Mouse (Mus musculus): ENCODE data around the gene Tmem87a. TPM values are rescaled to one million over a fixed set of nuclear protein-coding genes. Genes with fewer than 3 reads are reported as not detected.

Gene Tmem87a
- total and polyA plus RNA-seq, 3 experiments: 23.9 to 28.0 TPM; not detected in 1

DNA sequence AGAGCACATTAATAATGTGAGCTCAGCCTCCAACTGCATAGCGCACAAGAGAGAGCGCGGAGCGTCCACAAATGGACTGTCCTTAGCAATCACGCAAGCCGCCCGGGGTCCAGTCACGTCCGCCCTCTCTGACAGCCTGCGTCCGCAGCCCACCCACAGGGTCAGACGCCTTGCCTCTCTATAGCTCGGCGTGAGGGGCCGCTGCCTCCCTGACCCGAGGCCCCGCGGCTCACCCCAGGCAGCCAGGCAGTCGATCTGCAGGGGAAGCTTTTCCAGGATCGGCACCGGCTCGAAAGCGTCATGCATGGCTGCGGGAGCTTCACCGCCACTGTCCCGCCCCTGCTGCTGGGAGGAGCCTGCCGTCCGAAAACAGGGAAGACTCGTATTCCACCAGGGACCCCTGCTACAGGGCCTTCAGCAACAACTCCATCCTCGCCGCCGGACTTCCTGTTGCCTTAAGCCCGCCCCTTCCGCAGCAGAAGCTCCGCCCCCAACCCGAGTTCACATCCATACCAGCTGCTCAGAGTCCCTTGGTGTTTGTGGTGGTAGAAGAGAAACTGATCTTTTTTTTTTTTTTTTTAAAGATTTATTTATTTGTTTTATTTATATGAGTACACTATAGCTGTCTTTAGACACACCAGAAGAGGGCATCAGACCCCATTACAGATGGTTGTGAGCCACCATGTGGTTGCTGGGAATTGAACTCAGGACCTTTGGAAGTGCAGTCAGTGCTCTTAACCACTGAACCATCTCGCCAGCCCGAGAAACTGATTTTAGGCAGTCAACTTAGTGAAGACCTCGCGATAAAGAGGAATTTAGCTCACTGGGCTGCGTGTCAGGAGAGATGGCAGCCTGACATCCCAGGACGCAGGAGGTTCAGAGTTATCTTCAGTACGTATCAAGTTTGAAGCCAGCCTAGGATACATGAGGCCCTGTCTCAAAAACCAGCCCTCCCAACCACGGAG is 50.9 kb downstream of the Tmem87a start, which contains the start of gene Vps39:
Gene Vps39 (minus strand): TSS at position 456 of the 965 bp plus-strand sequence.
- TF ChIP-seq ETS1 (IDR thresholded peaks at IDR 0.05; ENCODE audit: low read depth, low read length) (no peak), HCFC1 (IDR thresholded peaks at IDR 0.05; ENCODE audit: low read depth, low read length) (peak; percentile 78), E2F4 (IDR thresholded peaks at IDR 0.05; ENCODE audit: borderline replicate concordance, low read depth, low read length) (no peak), TCF12 (IDR thresholded peaks at IDR 0.05; ENCODE audit: low read depth, low read length) (no peak), SIN3A (IDR thresholded peaks at IDR 0.05; ENCODE audit: low read length) (peak; percentile 73), JUND (IDR thresholded peaks at IDR 0.05; ENCODE audit: low read depth, low read length) (no peak), NELFE (IDR thresholded peaks at IDR 0.05; ENCODE audit: low read depth, low read length) (peak; percentile 73), TBP (IDR thresholded peaks at IDR 0.05; ENCODE audit: low read depth, low read length) (peak; percentile 78), USF1 (IDR thresholded peaks at IDR 0.05; ENCODE audit: low read depth, low read length) (no peak), ZNF384 (IDR thresholded peaks at IDR 0.05; ENCODE audit: low read depth, low read length) (peak; percentile 47; the same call in 1 of the 2 replicates), GATA1 (IDR thresholded peaks at IDR 0.05; ENCODE audit: low read depth, low read length) (no peak), CHD1 (IDR thresholded peaks at IDR 0.05; ENCODE audit: low read depth, low read length) (no peak), USF2 (IDR thresholded peaks at IDR 0.05; ENCODE audit: borderline replicate concordance in 1 of 2, insufficient read depth in 1 of 2, low read depth in 1 of 2, low read length in 2 of 2) (no peak), MYC (IDR thresholded peaks at IDR 0.05; ENCODE audit: low read depth, low read length) (peak; percentile 55; the same call in 1 of the 2 replicates), GABPA (IDR thresholded peaks at IDR 0.05; ENCODE audit: low read depth, low read length) (no peak), ZC3H11A (IDR thresholded peaks at IDR 0.05; ENCODE audit: low read depth, low read length) (no peak), RCOR1 (IDR thresholded peaks at IDR 0.05; ENCODE audit: low read depth, low read length) (0 out of 2 replicates have a peak, but pooled peaks have one; percentile 7), KAT2A (conservative IDR thresholded peaks at IDR 0.05; ENCODE audit: low read depth, low read length) (no peak), ELF1 (IDR thresholded peaks at IDR 0.05; ENCODE audit: low read depth, low read length) (peak; percentile 89), TAL1 (IDR thresholded peaks at IDR 0.05; ENCODE audit: low read length) (no peak), ZKSCAN1 (IDR thresholded peaks at IDR 0.05; ENCODE audit: low read depth, low read length) (no peak), CHD2 (IDR thresholded peaks at IDR 0.05; ENCODE audit: low read length) (no peak), RAD21 (IDR thresholded peaks at IDR 0.05; ENCODE audit: low read depth, low read length) (no peak), POLR2A (IDR thresholded peaks at IDR 0.05; ENCODE audit: control insufficient read depth in 1 of 2, insufficient read depth in 1 of 2, low read depth in 1 of 2, low read length in 2 of 2, poor library complexity in 1 of 2) (peak; percentile 60 to 88; a peak in 3 of 4 replicates), MEF2A (IDR thresholded peaks at IDR 0.05; ENCODE audit: extremely low read depth, insufficient replicate concordance, low read depth, low read length, poor library complexity, severe bottlenecking) (no peak), NRF1 (IDR thresholded peaks at IDR 0.05; ENCODE audit: insufficient read depth, low read depth, low read length, poor library complexity, severe bottlenecking) (no peak), EP300 (IDR thresholded peaks at IDR 0.05; ENCODE audit: low read depth in 1 of 2, low read length in 2 of 2) (no peak), POLR2AphosphoS2 (IDR thresholded peaks at IDR 0.05; ENCODE audit: low read length) (peak; percentile 35; the same call in 1 of the 2 replicates)
- Histone ChIP-seq H3K4me1 (ENCODE audit: control insufficient read depth in 1 of 2, insufficient read depth in 2 of 2, low read length in 2 of 2) (peaks cover 9 to 19% of the 10 kb centered on the region in 2 experiments), H3K4me3 (ENCODE audit: control insufficient read depth in 1 of 2, insufficient read depth in 1 of 2, low read depth in 2 of 2, low read length in 2 of 2) (peak within 1 kb of the TSS; percentile 76 to 91), H3K36me3 (ENCODE audit: control insufficient read depth in 1 of 2, insufficient read depth in 2 of 2, low read length in 2 of 2) (peaks cover 2 to 25% of the 10 kb centered on the region in 2 experiments; a peak in 3 of 4 replicates), H3K27me3 (ENCODE audit: control insufficient read depth in 1 of 2, insufficient read depth in 2 of 2, low read length in 2 of 2) (no peaks in the 10 kb centered on the region), H3K27ac (ENCODE audit: control insufficient read depth, low read depth, low read length) (0 out of 2 replicates have a peak within 1 kb of the TSS, but pooled peaks have one; percentile 20), H3K9ac (ENCODE audit: control insufficient read depth, low read depth, low read length, poor library complexity, severe bottlenecking) (peak within 1 kb of the TSS; percentile 78), H3K9me3 (replicated peaks; ENCODE audit: insufficient read depth, low read length) (no peaks in the 10 kb centered on the region), H3K79me2 (ENCODE audit: control insufficient read depth, insufficient read depth, low read length, poor library complexity) (peaks cover 10% of the 10 kb centered on the region)
- DNase-seq (ENCODE audit: low read depth, low spot score): peak; percentile 94

All from MEL (cell line).